Mouse (Mus musculus): ENCODE results near the gene Hspa1b. TPM values are rescaled to one million over a fixed set of nuclear protein-coding genes. Genes with fewer than 3 reads are reported as not detected.
A peak's percentile ranks its signal among the peaks of the same experiment; 100 is the strongest.
"Not testable (repeated sequence)": the region's sequence is repeated elsewhere in the genome, so short reads cannot be mapped to it uniquely, and the experiment has no call there.

Hspa1b gene
- 10 to 100 TPM in 2 of 4 experiments, 1 to 10 TPM in 2; 6.9 to 13.1 (median 10.4) TPM for total RNA-seq (2022)

GRCm38 (mm10) chr17:34959130-34959778, at the start of gene Hspa1b:
Gene Hspa1b, minus strand, starts transcription at chr17:34959238.
- peak; percentile 71 to 83 for DNase-seq (ENCODE audit: low spot score in 2 of 2)

GRCm38 (mm10) chr17:35007387-35007991, 48.5 kb upstream of the Hspa1b start:
- no peak for DNase-seq (ENCODE audit: low spot score in 2 of 2)

GRCm38 (mm10) chr17:35005902-35006301, 46.9 kb upstream of the Hspa1b start:
- not testable (repeated sequence) for DNase-seq (ENCODE audit: low spot score in 2 of 2)

DNA sequence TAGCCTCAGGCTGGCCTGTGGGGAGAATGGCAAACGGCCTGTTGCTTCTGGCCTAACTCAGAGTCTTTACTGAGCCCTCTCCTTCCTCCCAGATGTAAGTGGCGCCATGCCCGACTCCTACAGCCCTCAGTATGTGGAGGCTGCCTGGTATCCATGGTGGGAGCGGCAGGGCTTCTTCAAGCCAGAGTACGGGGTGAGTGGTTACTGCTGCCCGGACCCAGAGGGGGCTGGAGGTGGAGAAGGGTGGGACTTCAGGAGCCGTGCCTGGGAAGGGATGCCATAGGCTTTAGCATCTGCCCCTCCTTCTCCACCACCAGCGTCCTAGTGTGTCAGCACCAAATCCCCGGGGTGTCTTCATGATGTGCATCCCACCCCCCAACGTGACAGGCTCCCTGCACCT, 46.1 kb upstream of the Hspa1b start:
- DNase-seq (ENCODE audit: low spot score in 2 of 2) = no peak

- DNase-seq (ENCODE audit: low spot score in 2 of 2) = no peak
Measured at GRCm38 (mm10) chr17:35004075-35004717, 45.2 kb upstream of the Hspa1b start.

DNA sequence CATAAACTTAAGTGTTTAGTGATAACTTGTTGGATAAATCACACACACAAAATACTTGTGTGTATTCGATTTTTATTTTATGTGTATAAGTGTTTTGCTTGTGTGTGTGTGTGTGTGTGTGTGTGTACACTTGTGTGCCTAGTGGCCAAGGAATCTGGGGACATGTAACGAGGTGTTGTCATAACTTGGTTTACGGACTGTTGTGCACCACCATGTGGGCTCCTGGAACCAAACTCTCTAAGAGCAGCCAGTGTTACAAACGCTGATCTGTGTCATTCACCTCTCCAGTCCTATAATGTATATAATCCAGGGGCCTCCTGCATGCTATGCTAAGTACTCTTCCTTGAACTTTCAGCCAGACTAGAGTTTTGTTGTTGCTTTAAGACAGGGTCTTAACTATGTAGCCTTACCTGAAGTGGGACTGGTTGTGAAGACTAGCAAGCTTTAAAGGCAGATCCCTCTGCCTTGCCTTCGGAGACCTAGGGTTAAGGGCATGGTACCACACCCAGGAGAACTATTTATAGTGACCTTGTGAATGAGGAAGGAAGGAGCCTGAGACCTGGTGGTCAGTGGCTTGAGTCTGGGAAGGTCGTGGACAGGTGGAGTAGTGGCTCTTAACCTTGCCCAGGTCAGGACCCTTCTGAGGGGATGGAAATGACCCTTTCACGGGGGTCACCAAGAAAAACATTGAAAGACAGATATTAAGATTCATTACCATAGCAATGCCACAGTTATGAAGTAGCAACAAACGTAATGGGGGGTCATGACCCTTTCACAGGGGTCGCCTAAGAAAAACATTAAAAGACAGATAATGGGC, 44.2 kb upstream of the Hspa1b start:
- DNase-seq (ENCODE audit: low spot score in 2 of 2) = no peak

- DNase-seq (ENCODE audit: low spot score in 2 of 2) = no peak
Measured at GRCm38 (mm10) chr17:35002153-35002865, 43.3 kb upstream of the Hspa1b start.

DNA sequence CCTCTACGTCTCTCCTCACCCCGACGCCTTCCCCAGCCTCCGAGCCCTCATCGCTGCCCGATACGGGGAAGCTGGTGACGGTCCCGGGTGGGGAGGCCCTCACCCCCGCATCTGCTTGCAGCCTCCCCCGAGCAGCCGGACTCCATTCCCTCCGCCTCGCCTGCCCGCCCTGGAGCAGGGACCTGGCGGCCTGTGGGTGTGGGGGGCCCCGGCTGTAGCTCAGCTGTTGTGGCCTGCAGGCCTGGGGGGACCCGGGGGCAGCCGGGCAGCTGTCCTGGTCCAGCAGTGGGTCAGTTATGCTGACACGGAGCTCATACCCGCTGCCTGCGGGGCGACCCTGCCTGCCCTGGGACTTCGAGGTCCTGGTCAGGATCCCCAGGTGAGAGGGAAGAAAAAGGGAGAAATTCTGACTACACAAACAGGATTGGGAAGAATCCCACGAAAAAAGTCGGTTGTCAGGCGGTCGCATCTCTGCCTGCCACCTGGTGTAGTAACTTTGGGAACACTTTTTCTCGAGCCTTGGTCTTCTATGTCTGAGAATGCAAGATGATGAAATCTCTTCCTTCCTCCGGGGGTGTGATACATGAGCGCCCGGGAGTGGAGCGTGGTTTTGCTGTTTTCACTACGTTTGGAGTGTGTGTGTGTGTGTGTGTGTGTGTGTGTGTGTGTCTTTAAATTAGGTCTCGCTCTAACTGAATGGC, 42.6 kb upstream of the Hspa1b start:
- no peak for DNase-seq (ENCODE audit: low spot score in 2 of 2)

DNA sequence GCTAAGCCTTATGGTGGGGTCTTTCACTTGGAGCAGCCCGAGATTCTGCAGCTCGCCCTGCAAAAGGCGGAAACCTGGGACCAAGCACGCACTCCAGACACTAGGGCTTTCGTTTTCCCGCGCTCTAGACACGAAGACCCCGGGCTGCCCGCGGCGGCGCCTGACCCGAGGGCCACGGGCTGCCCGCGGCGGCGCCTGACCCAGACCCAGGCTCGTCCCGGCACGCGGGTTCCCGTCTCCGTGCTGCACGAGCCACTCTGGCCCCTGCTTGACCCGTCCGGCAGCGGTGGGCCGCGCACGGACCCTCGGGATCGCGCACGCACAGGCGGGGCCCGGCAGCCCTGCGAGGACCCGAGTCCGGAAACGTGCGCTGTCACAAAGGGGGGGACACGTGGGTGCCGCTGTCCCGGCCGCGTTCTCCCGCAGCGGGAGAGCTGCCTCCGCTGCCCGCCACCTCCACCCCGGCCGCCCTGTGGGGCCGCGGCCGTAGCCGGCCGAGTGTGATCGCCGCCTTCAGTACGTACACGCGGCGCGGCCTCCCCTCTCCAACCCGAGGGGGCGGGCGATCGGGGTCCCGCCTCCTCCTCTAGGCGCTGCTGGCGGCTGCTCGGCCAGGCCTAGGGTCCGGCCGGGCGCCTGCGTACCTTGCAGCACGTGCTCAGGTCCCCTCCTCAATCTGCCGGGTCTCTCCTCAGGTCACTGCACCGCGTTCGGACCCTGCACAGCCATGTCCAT, 41.8 kb upstream of the Hspa1b start, which contains the start of gene Vars:
Gene Vars, plus strand, starts transcription at position 271 of the 735 bp plus-strand sequence.
- peak; percentile 69 to 74 for DNase-seq (ENCODE audit: low spot score in 2 of 2)

DNA sequence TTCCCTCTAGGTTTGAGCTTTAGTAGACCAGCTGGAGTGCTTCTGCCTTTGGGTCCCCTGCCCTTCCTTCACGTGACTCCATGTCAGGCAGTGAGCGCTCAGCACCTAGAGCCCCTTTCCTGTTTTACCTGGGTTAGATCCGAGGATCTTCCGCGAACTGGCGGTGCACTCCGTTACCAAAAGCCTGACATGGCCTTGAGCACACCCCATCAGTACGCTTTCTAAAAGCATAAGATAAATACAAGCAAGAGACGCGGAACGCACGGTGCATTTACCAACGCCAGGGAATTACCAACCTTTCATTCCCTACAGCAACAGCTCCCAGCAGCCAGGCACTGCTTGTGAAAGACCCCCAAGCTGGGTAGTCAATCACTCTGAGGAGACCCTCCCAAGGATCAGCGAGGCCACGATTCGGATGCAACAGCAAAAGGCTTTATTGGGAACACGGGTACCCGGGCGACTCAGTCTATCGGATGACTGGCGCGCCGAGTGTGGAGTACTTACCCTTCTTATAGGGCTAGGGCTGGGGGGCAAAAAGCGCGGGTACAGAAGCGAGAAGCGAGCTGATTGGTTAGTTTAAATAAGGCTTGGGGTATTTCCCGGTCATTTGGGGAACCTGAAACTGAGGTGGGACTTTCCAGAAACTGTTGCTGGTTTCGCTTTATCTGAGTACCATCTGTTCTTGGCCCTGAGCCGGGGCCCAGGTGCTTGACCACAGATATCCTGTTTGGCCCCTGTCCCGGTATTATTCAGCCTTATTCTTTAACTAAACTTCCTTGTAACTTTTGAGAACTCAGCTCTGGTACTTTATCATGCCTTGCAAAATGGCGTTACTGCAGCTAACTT, 41.1 kb upstream of the Hspa1b start:
- DNase-seq (ENCODE audit: low spot score in 2 of 2) = not testable (repeated sequence)

DNA sequence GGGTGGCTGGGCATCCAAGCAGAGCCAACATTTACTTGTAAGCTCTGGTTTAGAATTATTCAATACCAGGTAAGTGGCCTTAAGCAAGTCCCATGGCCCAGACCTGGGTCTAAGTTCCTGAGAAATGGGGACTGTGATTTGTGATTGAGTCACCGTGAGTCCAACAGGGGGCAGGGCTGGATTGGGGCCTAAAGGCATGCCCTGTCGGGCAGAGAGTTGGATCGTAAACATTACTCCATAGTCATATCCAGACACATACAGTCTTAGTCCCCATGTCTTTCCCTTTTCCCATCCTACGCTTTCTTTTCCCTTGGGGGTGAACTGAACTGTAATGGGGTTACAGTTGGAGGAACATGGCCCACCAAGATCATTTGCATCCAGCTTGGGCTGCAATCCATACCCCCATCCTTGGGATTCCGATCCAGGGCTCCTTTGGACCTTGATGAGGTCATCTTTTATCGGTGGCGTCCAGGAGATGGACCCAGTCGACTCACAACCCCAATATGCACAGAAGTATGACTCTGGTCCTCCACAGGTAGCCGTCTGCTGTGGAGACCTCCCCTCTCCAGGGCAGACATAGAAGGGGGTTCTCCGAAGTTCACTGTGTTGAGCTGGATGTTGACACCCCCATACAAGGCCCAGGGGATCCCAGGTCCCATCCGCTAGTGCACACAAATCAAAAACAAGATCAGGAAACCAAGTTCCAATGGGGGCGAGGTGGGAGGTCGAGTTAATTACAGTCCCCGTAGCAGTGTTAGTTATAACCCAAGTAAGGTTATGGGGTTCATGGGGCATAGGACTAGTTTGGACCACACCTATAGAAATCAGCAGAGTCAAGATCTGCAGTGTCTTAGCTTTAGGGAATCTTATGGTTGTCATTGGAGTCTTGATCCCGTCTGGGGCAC, 39.7 kb upstream of the Hspa1b start:
- DNase-seq (ENCODE audit: low spot score in 2 of 2) = no peak

- DNase-seq (ENCODE audit: low spot score in 2 of 2) = no peak
Measured at GRCm38 (mm10) chr17:34997142-34997483, 38.1 kb upstream of the Hspa1b start.

DNA sequence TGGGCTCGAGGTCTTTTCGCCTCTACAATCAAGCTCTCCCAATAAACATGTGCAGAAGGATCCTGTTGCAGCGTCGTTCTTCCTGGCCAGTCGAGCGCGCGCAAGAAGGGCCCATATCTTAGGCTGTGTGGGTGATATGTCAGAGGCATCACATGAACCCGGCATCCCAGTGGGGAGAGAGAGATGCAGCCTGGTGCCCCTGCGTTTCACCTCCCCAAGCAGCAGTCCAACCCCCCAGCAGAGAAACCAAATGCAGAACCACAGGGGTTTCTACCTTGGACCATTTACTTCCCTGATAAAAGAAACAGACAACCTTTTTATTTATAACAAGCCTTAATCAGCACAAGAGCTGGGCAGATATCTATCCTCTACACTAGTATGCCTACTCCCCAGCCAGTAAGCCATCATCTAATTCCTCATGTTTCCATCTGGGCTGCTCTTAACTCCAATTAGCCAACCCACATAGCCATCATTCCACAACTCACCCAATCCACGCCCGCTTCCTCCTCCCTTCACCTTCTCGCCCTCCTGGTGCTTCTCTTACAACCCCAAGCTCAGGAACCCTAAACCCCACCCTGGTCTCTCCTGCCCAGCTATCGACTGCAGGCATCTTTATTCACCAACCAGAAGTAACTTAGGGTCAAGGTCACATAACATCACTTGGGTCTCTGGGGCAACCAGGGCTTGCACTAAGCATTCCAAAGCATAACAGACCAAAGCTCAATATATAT, 37.5 kb upstream of the Hspa1b start:
- no peak for DNase-seq (ENCODE audit: low spot score in 2 of 2)

DNA sequence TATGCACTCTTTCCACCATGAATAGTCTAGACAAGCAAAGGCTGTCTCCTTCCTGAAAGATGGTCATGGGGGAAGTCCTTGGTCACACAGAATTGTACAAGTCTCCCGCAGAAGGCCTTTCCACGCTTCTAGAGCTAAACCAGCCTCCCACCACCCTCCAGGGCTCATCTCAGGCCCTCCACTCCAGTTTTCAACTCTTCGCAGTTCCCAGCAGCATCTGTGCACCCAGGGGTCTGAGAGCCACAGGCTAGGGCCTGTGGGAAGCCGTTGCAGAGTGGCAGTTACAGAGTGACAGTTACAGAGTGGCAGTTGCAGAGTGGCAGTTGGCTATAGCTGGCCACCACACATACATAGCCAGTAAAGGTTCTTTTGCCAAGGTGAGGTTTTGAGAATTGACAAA, 36.9 kb upstream of the Hspa1b start:
- not testable (repeated sequence) for DNase-seq (ENCODE audit: low spot score in 2 of 2)

- DNase-seq (ENCODE audit: low spot score in 2 of 2) = not testable (repeated sequence)
Measured at GRCm38 (mm10) chr17:34995192-34995591, 36.2 kb upstream of the Hspa1b start.

DNA sequence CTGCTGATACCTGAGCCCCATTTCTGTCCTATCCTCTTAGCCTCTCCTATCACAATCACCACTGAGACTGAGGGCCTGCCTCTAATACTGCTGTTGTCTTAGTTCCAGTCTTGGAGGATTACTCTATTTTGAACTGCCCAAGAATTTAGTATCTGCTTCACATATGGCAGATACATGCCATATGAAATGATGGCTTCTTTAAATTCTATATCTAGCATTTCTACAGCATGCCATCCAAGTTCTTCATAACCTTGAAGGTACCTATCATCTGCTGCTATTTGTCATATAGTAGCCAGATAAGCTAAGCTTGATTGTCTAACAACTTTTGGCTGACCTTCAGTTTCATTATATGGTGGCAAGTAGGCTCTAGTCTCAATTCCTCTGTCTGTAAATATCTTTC, 35.7 kb upstream of the Hspa1b start:
- DNase-seq (ENCODE audit: low spot score in 2 of 2) = no peak

- no peak for DNase-seq (ENCODE audit: low spot score in 2 of 2)
Measured at GRCm38 (mm10) chr17:34984218-34984617, 25.2 kb upstream of the Hspa1b start.

All from left cerebral cortex, adult 8-10 months (tissue).